Mouse (Mus musculus) liver, embryonic 12.5 days (tissue): ENCODE data around the gene Kcnip1. TPM values are rescaled to one million over a fixed set of nuclear protein-coding genes. Genes with fewer than 3 reads are reported as not detected.
A peak's percentile ranks its signal among the peaks of the same experiment; 100 is the strongest.

ENCODE experiments used
- ATAC-seq: fragments of 200-750 bp; cut with Nextera tagmentation; 2 replicates; pipeline ENCODE4 v1.8.0; 2017; ENCODE audit warnings: moderate number of reproducible peaks, mild to moderate bottlenecking, moderate library complexity
- H3K27ac ChIP-seq: fragments of 300-500 bp; sonication (generic); 2 replicates; pipeline ENCODE4 v1.5.1; 2016; ENCODE audit warnings: mild to moderate bottlenecking
- H3K27me3 ChIP-seq: fragments of 300-500 bp; sonication (generic); replicated peaks from 2 replicates; pipeline ENCODE4 v1.6.1; 2016; ENCODE audit warnings: mild to moderate bottlenecking, moderate library complexity
- H3K36me3 ChIP-seq: fragments of 300-500 bp; sonication (generic); 2 replicates; pipeline ENCODE4 v1.6.1; 2016; ENCODE audit warnings: mild to moderate bottlenecking, moderate library complexity
- H3K4me1 ChIP-seq: fragments of 300-500 bp; sonication (generic); 2 replicates; pipeline ENCODE4 v1.6.1; 2016
- H3K4me2 ChIP-seq: fragments of 300-500 bp; sonication (generic); 2 replicates; pipeline ENCODE4 v1.6.1; 2016; ENCODE audit warnings: mild to moderate bottlenecking, moderate library complexity
- H3K4me3 ChIP-seq: fragments of 300-500 bp; sonication (generic); 2 replicates; pipeline ENCODE4 v1.5.1; 2016; ENCODE audit warnings: mild to moderate bottlenecking, moderate library complexity
- H3K9ac ChIP-seq: fragments of 300-500 bp; sonication (generic); 2 replicates; pipeline ENCODE4 v1.6.1; 2016; ENCODE audit warnings: mild to moderate bottlenecking, moderate library complexity
- H3K9me3 ChIP-seq: fragments of 300-500 bp; sonication (generic); replicated peaks from 2 replicates; pipeline ENCODE4 v1.6.1; 2016; ENCODE audit warnings: mild to moderate bottlenecking, moderate library complexity
- WGBS: fragments of 180-500 bp; shearing (Covaris S2); methylation state at CpG from one replicate; pipeline ENCODE4 v1.1.7; 2016; ENCODE audit not compliant: insufficient replicate concordance; 5-methylcytosine and 5-hydroxymethylcytosine counted together
- polyA plus RNA-seq: library from polyadenylated mRNA; unstranded; fragments of >200 nt; fragmentation: Nextera tagmentation; extraction: Ambion mirVana; gene quantifications from 2 replicates; pipeline ENCODE4 v1.2.1, GENCODE M21; 2016

Kcnip1 gene
- polyA plus RNA-seq, 1 experiment from 2014 or later = 0.39 TPM

DNA sequence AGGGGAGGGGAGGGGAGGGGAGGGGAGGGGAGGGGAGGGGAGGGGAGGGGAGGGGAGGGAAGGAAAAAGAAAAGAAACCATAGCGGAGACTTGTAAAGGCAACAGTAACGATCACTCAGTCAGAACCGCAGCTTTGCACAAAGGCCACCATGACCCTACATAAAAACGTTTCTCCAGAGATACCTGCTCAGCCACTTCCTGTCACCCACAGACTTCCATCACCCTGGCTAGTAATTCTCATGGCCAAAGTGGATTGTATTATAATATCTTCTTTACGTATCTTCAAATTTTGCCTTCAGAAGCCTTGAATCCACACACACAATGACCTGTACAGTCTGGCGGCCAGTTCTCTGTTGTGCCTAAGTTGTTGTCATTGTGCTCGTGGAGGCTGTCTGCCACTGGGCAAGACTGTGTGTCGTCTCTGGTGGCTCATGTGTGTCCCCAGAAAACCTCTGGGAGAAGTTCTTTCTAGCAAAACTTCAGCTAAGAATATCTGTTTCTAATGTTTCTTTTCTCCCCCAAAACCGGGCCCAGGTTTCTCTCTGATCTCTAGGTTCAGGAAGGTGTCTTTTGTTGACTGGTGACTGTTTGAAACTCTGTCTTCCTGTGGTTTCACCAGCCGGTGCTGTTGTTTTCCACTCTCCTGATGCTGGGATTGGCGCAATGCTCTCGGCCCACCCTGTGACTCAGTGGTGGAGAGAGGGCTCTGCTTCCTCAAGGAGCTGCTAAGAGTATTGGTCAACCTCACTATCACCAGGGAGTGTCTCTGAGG is 16.6 kb upstream of the Kcnip1 start:
- H3K36me3 ChIP-seq = no peaks in the 10 kb centered on the region
- peaks cover 22% of the 10 kb centered on the region for H3K4me1 ChIP-seq
- H3K9me3 ChIP-seq = no peaks in the 10 kb centered on the region
- no peak for ATAC-seq
- no peak overlapping the region for H3K27ac ChIP-seq
- H3K27me3 ChIP-seq = no peaks in the 10 kb centered on the region
- no peak overlapping the region for H3K4me2 ChIP-seq
- 51% methylated on average over 10 of the region's 12 CpGs for WGBS
- H3K9ac ChIP-seq = no peak overlapping the region
- H3K4me3 ChIP-seq = no peak overlapping the region

DNA sequence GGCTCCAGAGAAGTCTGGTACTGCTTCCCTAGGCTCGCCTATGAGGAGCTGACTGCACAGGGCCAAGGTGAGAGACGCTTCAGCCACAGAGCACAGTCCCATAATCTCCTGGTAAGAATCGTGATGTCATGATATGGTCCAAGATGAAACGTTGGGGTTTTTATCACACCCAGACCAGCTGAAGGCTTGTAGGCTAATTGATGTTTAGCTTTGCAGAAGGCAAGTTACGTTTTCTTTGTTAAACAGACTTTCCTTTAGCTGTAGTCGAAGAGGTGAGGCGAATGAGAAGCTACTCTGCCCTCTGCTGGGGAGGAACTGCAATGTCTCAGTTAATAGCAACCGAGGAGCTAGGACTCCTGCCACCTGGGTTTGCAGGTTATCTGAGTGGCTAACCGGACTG is 15.8 kb upstream of the Kcnip1 start:
- Histone ChIP-seq H3K36me3 (no peaks in the 10 kb centered on the region), H3K4me1 (peaks cover 22% of the 10 kb centered on the region), H3K9me3 (no peaks in the 10 kb centered on the region), H3K4me2 (peak overlapping the region; percentile 70), H3K27me3 (no peaks in the 10 kb centered on the region), H3K9ac (peak overlapping the region; percentile 45), H3K27ac (peak overlapping the region; percentile 72), H3K4me3 (peak overlapping the region; percentile 41)
- WGBS = 8% methylated on average over 9 of the region's 9 CpGs
- peak; percentile 65 for ATAC-seq

DNA sequence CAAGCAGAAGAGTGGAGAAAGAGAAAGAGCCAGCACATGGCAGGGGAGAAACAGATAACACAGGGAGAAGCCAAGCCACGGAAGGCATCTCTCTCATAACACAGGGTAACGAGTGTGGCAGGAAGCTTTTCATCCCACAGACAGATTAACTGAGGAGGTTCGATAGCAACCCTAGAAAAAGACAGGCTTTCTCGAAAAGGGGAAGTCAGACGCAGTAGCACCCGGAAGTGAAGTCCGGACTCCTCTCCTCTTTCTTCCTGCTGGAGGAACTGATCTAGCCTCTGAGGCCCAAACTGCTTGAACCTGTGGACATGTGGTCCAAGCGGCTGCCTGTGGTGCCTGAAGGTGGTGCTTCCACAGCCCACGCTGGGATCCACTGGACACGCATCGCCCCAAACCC is 15.3 kb upstream of the Kcnip1 start:
- peaks cover 22% of the 10 kb centered on the region for H3K4me1 ChIP-seq
- ATAC-seq = peak; percentile 40
- no peaks in the 10 kb centered on the region for H3K9me3 ChIP-seq
- peak overlapping the region; percentile 45 for H3K9ac ChIP-seq
- no peaks in the 10 kb centered on the region for H3K36me3 ChIP-seq
- 21% methylated on average over 11 of the region's 11 CpGs for WGBS
- H3K4me2 ChIP-seq = peak overlapping the region; percentile 70
- peak overlapping the region; percentile 72 for H3K27ac ChIP-seq
- H3K4me3 ChIP-seq = peak overlapping the region; percentile 41
- no peaks in the 10 kb centered on the region for H3K27me3 ChIP-seq

DNA sequence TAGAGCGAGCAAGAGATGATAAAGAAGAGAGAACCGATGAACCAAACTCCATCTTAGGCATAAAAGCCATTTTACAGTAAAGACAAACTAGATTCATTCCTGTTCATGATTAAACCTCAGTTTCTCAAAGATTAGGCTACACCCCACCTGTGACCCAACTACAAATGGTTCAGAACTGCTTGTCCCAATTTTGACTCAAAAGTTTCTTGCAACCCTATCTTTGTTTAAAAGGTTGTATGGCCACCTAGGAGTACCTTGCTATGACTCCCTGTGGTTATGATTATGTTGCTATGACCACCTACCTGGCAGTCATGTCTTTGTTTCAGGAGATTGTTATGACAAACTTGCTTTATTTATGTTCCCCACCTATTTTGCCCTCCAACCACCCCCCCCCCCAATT is 14.7 kb upstream of the Kcnip1 start:
- Histone ChIP-seq H3K36me3 (no peaks in the 10 kb centered on the region), H3K4me2 (peak overlapping the region; percentile 70; the same call in 1 of the 2 replicates), H3K9ac (no peak overlapping the region), H3K4me1 (peaks cover 22% of the 10 kb centered on the region), H3K9me3 (no peaks in the 10 kb centered on the region), H3K27ac (no peak overlapping the region), H3K27me3 (no peaks in the 10 kb centered on the region), H3K4me3 (no peak overlapping the region)
- WGBS = 57% methylated on average over 2 of the region's 2 CpGs
- ATAC-seq = no peak

DNA sequence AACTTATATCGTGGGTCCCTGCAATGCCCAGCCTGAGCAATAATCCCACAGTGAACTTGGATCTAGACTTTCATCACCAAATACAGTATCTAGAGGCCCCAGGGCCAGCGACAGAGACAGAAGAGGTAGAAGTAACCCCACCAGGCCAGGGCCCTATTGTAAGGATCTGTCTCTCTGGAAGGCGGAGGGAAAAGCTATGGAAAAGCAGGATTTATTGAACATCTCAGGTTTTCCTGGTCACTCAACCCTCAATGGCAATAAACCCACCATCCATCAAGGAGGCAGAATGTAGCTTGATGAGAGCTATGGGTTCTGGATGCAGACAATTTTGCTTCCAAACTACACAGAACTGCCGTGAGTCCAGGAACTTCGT is 9.6 kb upstream of the Kcnip1 start:
- no peak overlapping the region for H3K27ac ChIP-seq
- no peak for ATAC-seq
- WGBS = 54% methylated on average over 5 of the region's 5 CpGs

DNA sequence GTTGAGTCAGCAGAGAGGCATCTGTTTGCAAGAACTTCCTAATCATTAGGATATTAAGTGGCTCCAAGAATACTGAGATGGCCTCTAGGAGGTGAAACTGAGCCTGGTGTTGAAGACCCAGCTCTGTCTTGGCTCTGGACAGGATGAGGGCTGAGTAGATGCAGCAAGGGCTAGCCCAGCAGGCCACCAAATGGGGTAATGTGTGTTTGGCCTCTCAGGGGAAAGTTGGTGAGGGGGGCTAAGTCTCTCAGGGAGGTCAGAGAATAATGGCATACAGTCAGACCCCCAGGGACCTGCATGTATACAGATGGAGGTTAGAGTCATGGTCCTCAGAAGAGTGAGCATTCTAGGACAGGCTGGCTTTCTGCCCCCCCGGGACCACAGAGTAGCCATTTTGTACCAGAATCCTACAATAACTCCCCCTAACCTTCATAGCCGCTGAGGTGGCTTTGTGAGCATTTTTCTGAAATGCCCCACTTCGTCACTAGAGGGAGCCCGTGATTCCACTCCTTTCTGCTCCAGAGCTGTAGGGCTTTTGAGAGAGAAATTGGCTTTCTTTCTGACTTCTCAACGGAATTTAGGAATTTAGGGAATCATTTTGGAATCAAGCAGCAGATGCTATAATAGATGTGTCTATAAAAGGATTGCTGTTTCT is 9.1 kb upstream of the Kcnip1 start:
- H3K4me2 ChIP-seq = no peak overlapping the region
- peaks cover 16% of the 10 kb centered on the region; the same call in 1 of the 2 replicates for H3K27me3 ChIP-seq
- WGBS = 7% methylated on average over 5 of the region's 5 CpGs
- H3K9me3 ChIP-seq = no peaks in the 10 kb centered on the region
- H3K4me3 ChIP-seq = no peak overlapping the region
- H3K36me3 ChIP-seq = no peaks in the 10 kb centered on the region
- H3K9ac ChIP-seq = no peak overlapping the region
- 0 out of 2 replicates have a peak, but pooled peaks cover 3% of the 10 kb centered on the region for H3K4me1 ChIP-seq
- no peak overlapping the region for H3K27ac ChIP-seq
- no peak for ATAC-seq

More for the DNA sequence above, 9.6 kb upstream of the Kcnip1 start:
- H3K4me1 ChIP-seq = peaks cover 4% of the 10 kb centered on the region
- H3K4me2 ChIP-seq = no peak overlapping the region
- H3K36me3 ChIP-seq = no peaks in the 10 kb centered on the region
- H3K27me3 ChIP-seq = peaks cover 16% of the 10 kb centered on the region; the same call in 1 of the 2 replicates
- H3K9ac ChIP-seq = no peak overlapping the region
- no peaks in the 10 kb centered on the region for H3K9me3 ChIP-seq
- no peak overlapping the region for H3K4me3 ChIP-seq

DNA sequence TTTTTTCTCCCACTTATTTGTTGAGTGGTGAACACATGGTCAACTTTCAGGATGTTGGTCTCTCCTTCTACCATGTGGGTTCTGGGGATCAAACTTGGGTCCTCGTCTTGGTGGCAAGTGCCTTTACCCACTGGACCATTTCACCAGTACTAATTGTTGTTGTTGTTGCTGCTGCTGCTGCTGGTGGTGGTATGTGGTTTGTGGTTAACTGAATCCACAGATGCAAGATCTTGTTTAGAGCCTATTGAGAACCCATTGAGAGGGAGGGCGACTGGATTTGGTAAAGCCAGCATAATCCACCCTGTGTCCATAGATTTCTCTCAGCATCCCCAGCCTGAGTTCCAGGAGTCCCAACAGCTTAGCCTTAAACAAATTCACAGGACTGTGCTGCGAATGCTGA is 7.5 kb upstream of the Kcnip1 start:
- Histone ChIP-seq H3K27ac (no peak overlapping the region), H3K9ac (no peak overlapping the region), H3K4me2 (no peak overlapping the region), H3K4me1 (0 out of 2 replicates have a peak, but pooled peaks cover 3% of the 10 kb centered on the region), H3K27me3 (peaks cover 19% of the 10 kb centered on the region; the same call in 1 of the 2 replicates), H3K9me3 (no peaks in the 10 kb centered on the region), H3K36me3 (no peaks in the 10 kb centered on the region), H3K4me3 (no peak overlapping the region)
- no peak for ATAC-seq
- 39% methylated on average over 3 of the region's 3 CpGs for WGBS

DNA sequence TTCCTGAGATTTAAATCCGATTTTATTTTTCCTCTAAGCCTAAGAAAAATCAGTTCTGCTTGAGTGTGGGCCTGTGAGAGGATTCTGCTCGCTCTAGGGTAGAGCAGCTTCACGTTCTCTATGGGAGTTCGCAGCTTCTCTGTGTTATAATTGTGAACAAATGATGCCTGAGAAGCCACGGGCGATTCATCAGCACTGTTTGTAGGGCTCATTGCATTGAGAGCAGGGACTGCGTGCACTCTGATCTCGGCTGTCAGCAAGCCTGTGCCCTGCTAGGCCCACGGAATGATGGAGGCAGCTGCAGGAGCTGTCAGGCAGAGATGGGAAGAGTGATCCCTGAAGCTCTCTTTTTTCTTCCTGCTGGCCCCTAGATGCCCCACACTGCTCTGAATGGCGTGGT is 5.3 kb upstream of the Kcnip1 start:
- 0 out of 2 replicates have a peak, but pooled peaks cover 3% of the 10 kb centered on the region for H3K4me1 ChIP-seq
- H3K27ac ChIP-seq = no peak overlapping the region
- H3K9ac ChIP-seq = no peak overlapping the region
- H3K4me2 ChIP-seq = no peak overlapping the region
- peaks cover 40% of the 10 kb centered on the region for H3K27me3 ChIP-seq
- no peak for ATAC-seq
- no peak overlapping the region for H3K4me3 ChIP-seq
- WGBS = 63% methylated on average over 10 of the region's 10 CpGs
- H3K9me3 ChIP-seq = no peaks in the 10 kb centered on the region
- no peaks in the 10 kb centered on the region for H3K36me3 ChIP-seq

DNA sequence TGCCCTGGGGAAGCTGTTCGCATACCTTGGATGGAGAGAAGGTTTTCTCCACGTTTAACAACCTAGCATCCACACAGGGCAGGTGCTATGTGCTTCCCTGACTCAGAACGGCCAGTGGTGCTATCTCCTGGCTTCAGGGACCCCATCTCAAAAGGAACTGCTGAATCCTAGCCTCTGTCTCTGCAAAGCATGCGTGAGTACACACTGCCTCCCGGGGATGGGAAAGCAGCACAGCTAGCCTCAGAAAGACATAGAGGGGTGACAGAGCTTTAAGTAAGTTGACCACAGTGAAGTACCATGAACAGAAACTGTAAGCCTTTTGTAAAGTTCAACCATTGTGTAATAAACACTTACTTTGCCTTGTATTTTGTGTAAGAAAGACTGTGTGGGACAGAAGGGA is 544 bp upstream of the Kcnip1 start:
- Histone ChIP-seq H3K9ac (no peak overlapping the region), H3K4me1 (peaks cover 6% of the 10 kb centered on the region; the same call in 1 of the 2 replicates), H3K36me3 (no peaks in the 10 kb centered on the region), H3K9me3 (no peaks in the 10 kb centered on the region), H3K27me3 (peaks cover 46% of the 10 kb centered on the region), H3K4me2 (0 out of 2 replicates have a peak overlapping the region, but pooled peaks have one; percentile 21), H3K27ac (no peak overlapping the region), H3K4me3 (no peak overlapping the region)
- WGBS = 38% methylated on average over 5 of the region's 5 CpGs
- no peak for ATAC-seq

DNA sequence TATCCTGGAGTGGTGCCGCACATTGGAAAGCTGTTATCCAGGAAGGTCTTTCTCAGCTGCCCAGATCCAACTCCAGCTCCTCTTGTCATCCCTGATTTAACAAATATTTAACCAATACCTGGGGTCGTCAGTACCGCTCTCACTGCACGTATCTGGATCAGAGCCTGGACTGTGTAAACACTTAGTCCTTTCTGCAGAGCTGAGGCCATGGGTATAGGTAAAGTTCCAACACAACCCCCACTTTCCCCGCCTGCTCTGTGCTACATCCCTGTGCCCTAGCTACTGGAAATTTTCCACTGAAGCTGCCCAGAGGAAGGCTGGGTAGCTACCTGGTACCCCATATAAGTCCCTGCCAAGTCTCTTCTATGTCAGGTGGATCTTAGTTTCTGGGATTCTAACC is 3.0 kb downstream of the Kcnip1 start:
- ATAC-seq = peak; percentile 52; the same call in 1 of the 2 replicates
- Histone ChIP-seq H3K4me3 (no peak overlapping the region), H3K4me2 (no peak overlapping the region), H3K4me1 (peaks cover 6% of the 10 kb centered on the region; the same call in 1 of the 2 replicates), H3K9me3 (no peaks in the 10 kb centered on the region), H3K9ac (no peak overlapping the region), H3K36me3 (no peaks in the 10 kb centered on the region), H3K27me3 (peaks cover 35% of the 10 kb centered on the region), H3K27ac (no peak overlapping the region)
- WGBS = 65% methylated on average over 5 of the region's 5 CpGs

DNA sequence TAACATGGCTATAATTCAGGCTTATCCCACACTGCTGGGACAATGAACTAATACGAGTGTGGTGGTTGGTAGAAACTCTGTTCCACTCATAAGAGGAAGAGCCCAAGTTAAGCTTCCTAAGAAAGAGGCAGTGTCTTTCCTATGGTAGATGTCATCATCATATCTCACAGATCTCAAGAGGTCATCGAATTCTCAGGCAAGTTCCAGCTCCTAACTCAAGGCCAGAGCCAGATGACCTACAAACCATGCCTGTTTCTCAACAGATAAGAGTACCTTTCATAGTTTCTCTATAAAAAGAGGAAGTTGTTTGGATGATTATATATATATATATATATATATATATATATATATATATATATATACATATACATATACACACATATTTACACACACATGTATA is 6.4 kb downstream of the Kcnip1 start:
- H3K4me1 ChIP-seq = no peaks in the 10 kb centered on the region; the same call in 1 of the 2 replicates
- H3K27ac ChIP-seq = no peak overlapping the region
- 53% methylated on average over 2 of the region's 2 CpGs for WGBS
- H3K27me3 ChIP-seq = peaks cover 4% of the 10 kb centered on the region; the same call in 1 of the 2 replicates
- no peak overlapping the region for H3K4me3 ChIP-seq
- no peaks in the 10 kb centered on the region for H3K9me3 ChIP-seq
- no peak for ATAC-seq
- H3K9ac ChIP-seq = no peak overlapping the region
- H3K36me3 ChIP-seq = no peaks in the 10 kb centered on the region
- H3K4me2 ChIP-seq = no peak overlapping the region

DNA sequence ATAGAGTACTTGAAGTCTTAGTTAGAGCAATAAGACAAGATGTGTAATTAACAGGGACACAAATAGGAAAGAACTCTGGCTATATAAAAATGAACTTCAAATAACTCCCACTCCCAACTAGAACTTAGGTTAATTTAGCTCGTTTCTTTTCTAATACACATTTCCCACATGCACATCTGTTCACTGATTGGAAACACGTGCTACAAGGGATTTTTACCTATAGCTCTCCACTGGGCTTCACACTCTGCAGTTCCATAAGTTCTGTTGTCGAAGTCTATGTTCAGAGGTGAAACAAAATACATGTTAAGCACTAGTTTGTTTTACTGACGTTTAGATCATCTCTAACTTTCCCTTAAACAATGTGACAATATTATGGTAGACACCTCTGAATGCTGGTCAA is 12.8 kb downstream of the Kcnip1 start:
- 52% methylated on average over 4 of the region's 4 CpGs for WGBS
- Histone ChIP-seq H3K27ac (no peak overlapping the region), H3K4me3 (no peak overlapping the region), H3K9me3 (no peaks in the 10 kb centered on the region), H3K27me3 (no peaks in the 10 kb centered on the region), H3K36me3 (no peaks in the 10 kb centered on the region), H3K9ac (no peak overlapping the region), H3K4me2 (no peak overlapping the region), H3K4me1 (no peaks in the 10 kb centered on the region)
- ATAC-seq = no peak
